Mouse (Mus musculus) frontal cortex, adult (tissue): ENCODE measurements around the gene Armc7.
A peak's percentile ranks its signal among the peaks of the same experiment; 100 is the strongest.
"Not testable (repeated sequence)": the region's sequence is repeated elsewhere in the genome, so short reads cannot be mapped to it uniquely, and the experiment has no call there.

Experiments used
- ATAC-seq: cut with Nextera tagmentation; 2 replicates; pipeline ENCODE4 v1.9.2; 2017; ENCODE audit warnings: mild to moderate bottlenecking, moderate library complexity, mixed read lengths; ENCODE audit not compliant: low TSS enrichment

Gene Armc7

DNA sequence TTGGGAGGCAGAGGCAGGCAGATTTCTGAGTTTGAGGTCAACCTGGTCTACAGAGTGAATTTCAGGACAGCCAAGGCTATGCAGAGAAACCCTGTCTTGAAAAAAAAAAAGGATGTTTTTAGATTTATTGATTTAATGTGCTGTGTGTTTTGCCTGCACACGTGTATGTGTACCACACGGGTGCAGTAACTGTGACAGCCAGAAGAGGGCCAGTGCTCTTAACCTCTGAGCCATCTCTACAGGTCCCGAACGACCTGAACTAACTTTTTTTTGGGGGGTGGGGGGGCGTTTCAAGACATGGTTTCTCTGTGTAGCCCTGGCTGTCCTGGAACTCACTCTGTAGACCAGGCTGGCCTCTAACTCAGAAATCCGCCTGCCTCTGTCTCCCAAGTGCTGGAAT lies 20.6 kb upstream of the Armc7 start:
- ATAC-seq, result not testable (repeated sequence)

DNA sequence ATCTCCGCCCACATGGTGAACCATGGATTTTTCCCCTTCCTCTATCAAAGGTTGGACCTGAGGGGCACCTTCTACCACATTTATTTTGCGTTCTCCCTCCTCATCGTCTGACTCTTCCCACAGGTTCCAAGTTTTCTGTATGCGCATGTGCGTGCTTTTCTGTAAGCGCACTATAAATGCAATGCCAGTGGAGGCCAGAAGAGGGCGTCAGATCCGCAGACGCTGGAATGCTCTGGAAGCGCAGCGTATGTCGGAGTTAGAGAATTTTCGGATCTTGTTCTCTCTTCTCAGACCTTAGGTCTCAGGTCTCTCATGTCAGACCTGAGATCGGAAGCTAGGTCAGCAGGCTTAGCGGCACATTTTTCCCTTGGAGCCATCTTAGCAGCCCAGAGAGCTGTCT lies 19.8 kb upstream of the Armc7 start:
- ATAC-seq, result no peak

DNA sequence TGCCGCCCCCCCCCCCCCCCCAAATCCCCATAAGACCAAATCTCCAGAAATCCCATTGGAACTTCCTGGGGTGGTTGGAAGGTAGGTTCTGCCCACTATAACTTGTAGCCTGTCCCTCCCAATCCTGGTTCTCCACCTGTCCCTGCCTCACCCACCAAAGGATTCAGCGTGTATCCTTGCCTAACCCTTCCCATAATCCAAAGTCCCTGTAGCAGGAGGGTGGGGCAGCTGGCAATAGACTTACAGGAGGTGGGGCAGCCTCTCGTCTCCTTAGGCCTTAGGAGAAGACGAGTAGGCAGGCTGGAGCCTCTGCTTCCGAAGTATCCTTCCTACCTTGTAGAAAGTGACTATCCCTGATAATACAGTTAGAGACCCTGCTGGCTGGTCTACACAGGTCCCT lies 19.3 kb upstream of the Armc7 start:
- no peak for ATAC-seq

- no peak for ATAC-seq
These were observed 18.1 kb upstream of the Armc7 start for GRCm38 (mm10) chr11:115457405-115457804.

DNA sequence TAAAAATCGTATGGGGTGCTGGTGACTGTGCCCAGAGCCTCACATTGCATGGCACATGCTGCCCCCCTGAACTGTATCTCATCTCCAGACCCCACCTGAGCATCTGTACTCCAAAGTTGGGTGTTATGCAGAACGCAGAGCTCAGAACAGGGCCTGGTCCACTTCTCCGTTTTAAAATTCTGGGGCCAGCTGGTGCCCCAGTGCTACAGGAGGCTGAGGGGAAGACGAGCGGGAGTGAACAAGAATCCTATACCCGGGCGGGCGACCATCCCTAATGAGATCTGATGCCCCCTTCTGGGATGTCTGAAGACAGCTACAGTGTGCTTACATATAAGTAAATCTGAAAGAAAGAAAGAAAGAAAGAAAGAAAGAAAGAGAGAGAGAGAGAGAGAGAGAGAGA lies 14.5 kb upstream of the Armc7 start:
- no peak for ATAC-seq

- ATAC-seq, result no peak
These were observed 13.6 kb upstream of the Armc7 start for GRCm38 (mm10) chr11:115461846-115462242.

DNA sequence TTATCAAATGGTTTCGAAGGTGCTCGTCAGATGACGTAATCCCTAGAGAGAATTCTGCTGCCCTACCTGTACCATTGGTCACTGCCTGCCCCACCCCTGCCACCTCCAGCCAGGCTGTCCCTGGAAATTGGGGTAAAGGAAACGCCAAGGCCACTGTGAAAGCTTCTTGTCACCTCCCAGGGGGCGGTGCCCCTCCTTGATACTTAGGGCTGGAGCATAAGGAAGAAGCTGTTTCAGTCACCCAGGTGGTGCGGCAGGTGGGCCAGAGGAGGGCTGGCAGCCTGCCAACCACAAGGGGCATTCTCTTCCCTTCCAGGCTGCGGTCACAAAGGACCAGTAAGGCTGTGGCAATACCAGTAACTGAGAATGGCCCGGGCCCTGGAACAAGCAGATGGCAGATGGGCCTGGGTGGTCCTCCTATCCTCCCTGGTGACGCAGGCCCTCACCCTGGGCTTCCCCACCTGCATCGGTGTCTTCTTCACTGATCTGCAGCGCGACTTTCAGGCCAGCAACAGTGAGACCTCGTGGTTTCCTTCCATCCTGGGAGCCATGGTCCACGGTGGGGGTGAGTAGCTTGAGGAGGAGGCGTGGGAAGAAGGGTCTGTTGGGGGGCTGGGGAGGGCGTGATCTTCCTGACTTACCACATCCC lies 13.1 kb upstream of the Armc7 start, which contains the start of gene Slc16a5:
TSS of gene Slc16a5 (plus strand) at position 232 of the 649 bp plus-strand sequence.
- no peak for ATAC-seq

- ATAC-seq, result no peak
These were observed 12.1 kb upstream of the Armc7 start for GRCm38 (mm10) chr11:115463397-115463796.

DNA sequence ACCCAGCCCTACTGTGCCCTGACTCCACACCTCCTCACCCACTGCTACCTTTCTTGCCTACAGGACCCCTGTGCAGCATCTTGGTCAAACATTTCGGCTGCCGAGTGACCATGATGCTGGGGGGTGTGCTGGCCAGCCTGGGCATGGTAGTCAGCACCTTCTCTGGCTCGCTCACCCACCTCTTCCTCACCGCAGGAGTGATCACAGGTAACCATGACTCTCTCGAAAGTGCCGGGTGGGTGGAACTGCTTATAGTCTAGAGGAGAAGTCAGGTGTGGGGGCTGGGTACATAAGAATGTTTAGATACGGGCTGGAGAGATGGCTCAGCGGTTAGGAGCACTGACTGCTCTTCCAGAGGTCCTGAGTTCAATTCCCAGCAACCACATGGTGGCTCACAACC lies 10.6 kb upstream of the Armc7 start:
- no peak for ATAC-seq

GRCm38 (mm10) chr11:115467217-115467618 lies 8.2 kb upstream of the Armc7 start:
- ATAC-seq, result no peak

DNA sequence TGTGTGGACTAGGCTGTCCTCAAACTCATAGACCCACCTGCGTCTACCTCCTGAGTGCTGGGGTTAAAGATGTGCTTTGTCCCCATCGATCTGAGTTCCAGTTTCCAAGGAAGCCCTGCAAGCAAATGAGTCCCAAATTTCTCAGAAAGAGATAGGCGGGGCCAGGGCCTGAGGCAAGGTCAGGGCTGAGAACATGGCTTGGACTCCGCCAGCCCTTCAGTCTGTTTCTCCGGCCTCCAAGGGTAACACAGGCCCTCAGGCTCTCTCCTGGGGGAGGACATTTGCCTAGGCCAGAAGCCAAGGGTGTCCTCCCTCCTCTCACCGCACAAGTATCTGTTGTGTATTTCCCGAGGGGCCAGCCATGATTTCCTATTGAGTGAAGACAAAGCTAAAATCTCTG lies 3.3 kb upstream of the Armc7 start:
- no peak for ATAC-seq

- ATAC-seq, result peak; percentile 61; the same call in 1 of the 2 replicates
These were observed 1.7 kb upstream of the Armc7 start for GRCm38 (mm10) chr11:115473626-115474275.

- no peak for ATAC-seq
These were observed 331 bp downstream of the Armc7 start for GRCm38 (mm10) chr11:115475758-115476237.

DNA sequence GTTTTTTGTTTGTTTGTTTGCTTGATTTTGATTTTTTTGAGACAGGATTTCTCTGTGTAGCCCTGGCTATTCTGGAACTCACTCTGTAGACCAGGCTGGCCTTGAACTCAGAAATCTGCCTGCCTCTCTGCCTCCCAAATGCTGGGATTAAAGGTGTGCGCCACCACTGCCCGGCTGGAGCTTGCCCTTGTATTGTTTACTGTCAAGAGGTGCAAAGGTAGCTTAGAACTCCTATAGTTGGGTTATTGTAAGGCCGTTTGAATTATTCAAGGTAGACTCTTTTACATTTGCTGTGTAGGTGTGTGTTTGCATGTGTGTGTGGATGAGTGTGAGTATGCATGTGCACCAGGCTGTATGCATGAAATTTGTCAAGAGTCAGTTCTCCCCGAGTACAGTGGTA lies 1.2 kb downstream of the Armc7 start:
- ATAC-seq, result not testable (repeated sequence)

GRCm38 (mm10) chr11:115477388-115477787 lies 1.9 kb downstream of the Armc7 start:
- not testable (repeated sequence) for ATAC-seq

GRCm38 (mm10) chr11:115478296-115478938 lies 3.0 kb downstream of the Armc7 start:
- no peak for ATAC-seq

GRCm38 (mm10) chr11:115481553-115482259 lies 6.2 kb downstream of the Armc7 start:
- peak; percentile 64 for ATAC-seq

- ATAC-seq, result no peak
These were observed 7.8 kb downstream of the Armc7 start for GRCm38 (mm10) chr11:115483278-115483677.

- no peak for ATAC-seq
These were observed 8.3 kb downstream of the Armc7 start for GRCm38 (mm10) chr11:115483726-115484125.

GRCm38 (mm10) chr11:115485155-115485554 lies 9.7 kb downstream of the Armc7 start:
- no peak for ATAC-seq

DNA sequence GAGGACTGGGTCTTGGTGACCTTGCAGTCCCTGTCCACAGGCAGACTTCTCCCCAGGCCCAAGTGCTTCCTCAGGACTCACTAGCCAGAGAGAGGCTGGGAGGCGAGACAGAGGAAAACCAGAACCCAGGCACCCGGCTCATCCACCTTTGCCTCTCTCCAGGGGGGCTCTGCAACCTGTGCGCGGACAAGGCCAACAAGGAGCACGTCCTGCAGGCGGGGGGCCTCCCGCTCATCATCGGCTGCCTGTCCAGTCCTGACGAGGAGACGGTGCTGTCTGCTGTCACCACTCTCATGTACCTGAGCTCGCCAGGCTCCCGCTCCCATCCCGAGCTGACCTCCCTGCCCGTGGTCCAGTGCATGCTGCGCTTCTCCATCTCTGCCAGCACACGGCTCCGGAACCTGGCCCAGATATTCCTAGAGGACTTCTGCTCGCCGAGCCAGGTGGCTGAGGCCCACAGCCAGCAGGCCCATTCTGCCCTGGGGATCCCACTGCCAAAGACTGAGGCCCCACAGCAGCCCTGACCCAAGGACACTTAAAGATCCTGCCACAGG lies 13.2 kb downstream of the Armc7 start:
- ATAC-seq, result no peak
